ENCODE assay signal across 16 mouse cellular contexts in genomic region chr2:9352190-9352589, GRCm38 (mm10).
DNase-seq lines count a peak whose midpoint lies in the region; ATAC-seq and TF ChIP-seq lines count a peak whose summit lies in the region.
"Had no signal": no experiment of that assay in that cellular context is flagged by ENCODE, and none has a peak within 500 bp of the region (broad histone marks: within the 10 kb centered on the region; RNA-seq: fewer than 3 reads in every experiment).

No protein-coding gene starts in this region.

- 40% methylated on average over 7 of the region's 7 CpGs for WGBS in hindbrain, embryonic 16.5 days
- WGBS in hindbrain, embryonic 11.5 days = 49% methylated on average over 7 of the region's 7 CpGs
- 60% methylated on average over 7 of the region's 7 CpGs for WGBS in stomach, embryonic 16.5 days
- 48% methylated on average over 7 of the region's 7 CpGs for WGBS in stomach, postnatal 0 days

- TF ChIP-seq CTCF in stomach, postnatal 0 days (IDR thresholded peaks at IDR 0.05; ENCODE audit: low read depth) = no peak

- H3K4me1 ChIP-seq in hindbrain, embryonic 16.5 days (ENCODE audit: control insufficient read depth, insufficient read depth, low read depth, low read length) = no peaks in the 10 kb centered on the region
- no peaks in the 10 kb centered on the region for H3K4me1 ChIP-seq in hindbrain, embryonic 11.5 days (replicated peaks; ENCODE audit: control insufficient read depth, insufficient read depth, low read length)
- H3K4me1 ChIP-seq in stomach, embryonic 16.5 days (ENCODE audit: control insufficient read depth, insufficient read depth, low read length) = no peaks in the 10 kb centered on the region
- H3K4me1 ChIP-seq in stomach, postnatal 0 days (replicated peaks; ENCODE audit: control insufficient read depth, insufficient read depth) = no peaks in the 10 kb centered on the region
- H3K4me1 ChIP-seq: midbrain, embryonic 12.5 days had no signal

- H3K36me3 ChIP-seq in hindbrain, embryonic 16.5 days (ENCODE audit: control insufficient read depth, insufficient read depth, low read length) = no peaks in the 10 kb centered on the region
- no peaks in the 10 kb centered on the region for H3K36me3 ChIP-seq in hindbrain, embryonic 11.5 days (ENCODE audit: control insufficient read depth, insufficient read depth, low read length)
- H3K36me3 ChIP-seq in stomach, embryonic 16.5 days (ENCODE audit: control insufficient read depth, insufficient read depth, low read length) = no peaks in the 10 kb centered on the region
- no peaks in the 10 kb centered on the region for H3K36me3 ChIP-seq in stomach, postnatal 0 days (ENCODE audit: control insufficient read depth, insufficient read depth, low read length)
- H3K36me3 ChIP-seq: midbrain, embryonic 12.5 days had no signal

- no peak for TF ChIP-seq EP300 in stomach, postnatal 0 days (optimal IDR thresholded peaks at IDR 0.05)

- ATAC-seq in hindbrain, embryonic 16.5 days = peak; percentile 50
- no peak for ATAC-seq in hindbrain, embryonic 11.5 days (ENCODE audit: low FRiP score)
- ATAC-seq in stomach, embryonic 16.5 days (ENCODE audit: insufficient read depth, low FRiP score) = no peak
- no peak for ATAC-seq in stomach, postnatal 0 days (ENCODE audit: low FRiP score, low TSS enrichment)

- H3K27me3 ChIP-seq in hindbrain, embryonic 16.5 days (replicated peaks; ENCODE audit: control insufficient read depth, insufficient read depth, low read length) = no peaks in the 10 kb centered on the region
- no peaks in the 10 kb centered on the region for H3K27me3 ChIP-seq in hindbrain, embryonic 11.5 days (ENCODE audit: control insufficient read depth, insufficient read depth, low read length)
- H3K27me3 ChIP-seq in stomach, embryonic 16.5 days (ENCODE audit: control insufficient read depth, insufficient read depth, low read length) = no peaks in the 10 kb centered on the region
- H3K27me3 ChIP-seq in stomach, postnatal 0 days (ENCODE audit: control insufficient read depth, insufficient read depth, low read length) = no peaks in the 10 kb centered on the region
- H3K27me3 ChIP-seq: midbrain, embryonic 12.5 days; Patski had no signal

- intact Hi-C loops in heart, postnatal 36 days (cut with DNase I) = no loop called here

- no peaks in the 10 kb centered on the region for H3K9me3 ChIP-seq in hindbrain, embryonic 16.5 days (ENCODE audit: control insufficient read depth, low read length)
- H3K9me3 ChIP-seq in hindbrain, embryonic 11.5 days (ENCODE audit: control insufficient read depth, low read length) = no peaks in the 10 kb centered on the region
- H3K9me3 ChIP-seq in stomach, embryonic 16.5 days (replicated peaks; ENCODE audit: control insufficient read depth, low read length) = no peaks in the 10 kb centered on the region
- H3K9me3 ChIP-seq in stomach, postnatal 0 days (ENCODE audit: control insufficient read depth, low read length) = no peaks in the 10 kb centered on the region
- H3K9me3 ChIP-seq: midbrain, embryonic 12.5 days had no signal

- H3K4me2 ChIP-seq in hindbrain, embryonic 16.5 days (ENCODE audit: low read length) = no peak overlapping the region
- H3K4me2 ChIP-seq in hindbrain, embryonic 11.5 days (replicated peaks; ENCODE audit: low read depth, low read length) = no peak overlapping the region
- H3K4me2 ChIP-seq in stomach, embryonic 16.5 days (ENCODE audit: low read depth, low read length) = no peak overlapping the region
- H3K4me2 ChIP-seq in stomach, postnatal 0 days (replicated peaks; ENCODE audit: low read depth) = no peak overlapping the region
- H3K4me2 ChIP-seq: lung, embryonic 14.5 days; midbrain, embryonic 12.5 days had no signal

- H3K4me3 ChIP-seq in hindbrain, embryonic 16.5 days (ENCODE audit: low read length) = no peak overlapping the region
- no peak overlapping the region for H3K4me3 ChIP-seq in hindbrain, embryonic 11.5 days (ENCODE audit: low read depth, low read length)
- H3K4me3 ChIP-seq in stomach, embryonic 16.5 days (replicated peaks; ENCODE audit: low read length) = no peak overlapping the region
- H3K4me3 ChIP-seq in stomach, postnatal 0 days (ENCODE audit: low read depth, low read length) = no peak overlapping the region
- H3K4me3 ChIP-seq: erythroblast, embryonic 14.5 days; midbrain, embryonic 12.5 days had no signal

- H3K27ac ChIP-seq in hindbrain, embryonic 16.5 days (ENCODE audit: low read depth, low read length) = no peak overlapping the region
- H3K27ac ChIP-seq in hindbrain, embryonic 11.5 days (ENCODE audit: low read depth, low read length) = no peak overlapping the region
- H3K27ac ChIP-seq in stomach, embryonic 16.5 days (ENCODE audit: low read length) = peak overlapping the region; percentile 33; the same call in 1 of the 2 replicates
- H3K27ac ChIP-seq in stomach, postnatal 0 days (replicated peaks) = no peak overlapping the region
- H3K27ac ChIP-seq: midbrain, embryonic 12.5 days had no signal

- no peak for DNase-seq in hindbrain, embryonic 11.5 days (ENCODE audit: low spot score)
- no peak for DNase-seq in stomach, postnatal 0 days (ENCODE audit: low spot score)
- peak; percentile 45 for DNase-seq in forelimb bud, embryonic 11.5 days (ENCODE audit: low read depth, low spot score)
- peak; percentile 47 to 57 for DNase-seq in urinary bladder, postnatal 36 days (ENCODE audit: low spot score in 2 of 2)
- DNase-seq in heart, postnatal 36 days = no peak
- DNase-seq in gastrocnemius, postnatal 10 days = no peak
- DNase-seq: adrenal gland, adult 2 months; cerebellum, adult 11-12 months; heart, postnatal 14 days; kidney, postnatal 10 days; lung, embryonic 14.5 days had no signal

- H3K9ac ChIP-seq in hindbrain, embryonic 16.5 days (ENCODE audit: low read depth, low read length) = no peak overlapping the region
- no peak overlapping the region for H3K9ac ChIP-seq in hindbrain, embryonic 11.5 days (ENCODE audit: low read depth, low read length)
- no peak overlapping the region for H3K9ac ChIP-seq in stomach, embryonic 16.5 days (ENCODE audit: low read length)
- H3K9ac ChIP-seq in stomach, postnatal 0 days (ENCODE audit: low read length) = no peak overlapping the region
- H3K9ac ChIP-seq: lung, embryonic 14.5 days; midbrain, embryonic 12.5 days had no signal

Comparison
In these comparisons a context has a peak if more than half of its experiments do, and no peak if none do; other contexts are left out.
1. DNase-seq: peak in forelimb bud, embryonic 11.5 days (single experiment) and urinary bladder, postnatal 36 days (2 of 2); none in hindbrain, embryonic 11.5 days (single experiment), stomach, postnatal 0 days (single experiment), heart, postnatal 36 days (0 of 2) and gastrocnemius, postnatal 10 days (single experiment).